Mouse (Mus musculus) neural tube, embryonic 15.5 days (tissue): ENCODE results near the gene Ggt7. TPM values are rescaled to one million over a fixed set of nuclear protein-coding genes. Genes with fewer than 3 reads are reported as not detected.

Experiments used
- ATAC-seq: fragments of 200-750 bp; cut with Nextera tagmentation; 2 replicates; pipeline ENCODE4 v1.8.0; 2017; ENCODE audit warnings: mild to moderate bottlenecking, moderate TSS enrichment, moderate library complexity; ENCODE audit not compliant: low FRiP score
- H3K27ac ChIP-seq: fragments of 300-500 bp; sonication (generic); replicated peaks from 2 replicates; pipeline ENCODE4 v1.5.1; 2015; ENCODE audit warnings: mild to moderate bottlenecking, inconsistent platforms
- H3K27me3 ChIP-seq: fragments of 300-500 bp; sonication (generic); replicated peaks from 2 replicates; pipeline ENCODE4 v1.6.1; 2015; ENCODE audit warnings: inconsistent platforms
- H3K36me3 ChIP-seq: fragments of 300-500 bp; sonication (generic); 2 replicates; pipeline ENCODE4 v1.6.1; 2015; ENCODE audit warnings: inconsistent platforms
- H3K4me1 ChIP-seq: fragments of 300-500 bp; sonication (generic); 2 replicates; pipeline ENCODE4 v1.6.1; 2015; ENCODE audit warnings: inconsistent platforms
- H3K4me2 ChIP-seq: fragments of 300-500 bp; sonication (generic); 2 replicates; pipeline ENCODE4 v1.6.1; 2015; ENCODE audit warnings: inconsistent platforms, mild to moderate bottlenecking, moderate library complexity
- H3K4me3 ChIP-seq: fragments of 300-500 bp; sonication (generic); replicated peaks from 2 replicates; pipeline ENCODE4 v1.5.1; 2015; ENCODE audit warnings: mild to moderate bottlenecking, inconsistent platforms
- H3K9ac ChIP-seq: fragments of 300-500 bp; sonication (generic); replicated peaks from 2 replicates; pipeline ENCODE4 v1.6.1; 2015; ENCODE audit warnings: mild to moderate bottlenecking, inconsistent platforms
- H3K9me3 ChIP-seq: fragments of 300-500 bp; sonication (generic); replicated peaks from 2 replicates; pipeline ENCODE4 v1.6.1; 2016; ENCODE audit warnings: inconsistent platforms
- WGBS: fragments of 180-500 bp; shearing (Covaris S2); methylation state at CpG from one replicate; pipeline ENCODE4 v1.1.7; 2015; ENCODE audit warnings: mixed read lengths; 5-methylcytosine and 5-hydroxymethylcytosine counted together
- polyA plus RNA-seq: library from polyadenylated mRNA; unstranded; fragments of >200 nt; fragmentation: Nextera tagmentation; extraction: Ambion mirVana; gene quantifications from 2 replicates; pipeline ENCODE4 v1.2.1, GENCODE M21; 2015

The Ggt7 gene
- polyA plus RNA-seq, 1 experiment from 2014 or later: 94.7 TPM

DNA sequence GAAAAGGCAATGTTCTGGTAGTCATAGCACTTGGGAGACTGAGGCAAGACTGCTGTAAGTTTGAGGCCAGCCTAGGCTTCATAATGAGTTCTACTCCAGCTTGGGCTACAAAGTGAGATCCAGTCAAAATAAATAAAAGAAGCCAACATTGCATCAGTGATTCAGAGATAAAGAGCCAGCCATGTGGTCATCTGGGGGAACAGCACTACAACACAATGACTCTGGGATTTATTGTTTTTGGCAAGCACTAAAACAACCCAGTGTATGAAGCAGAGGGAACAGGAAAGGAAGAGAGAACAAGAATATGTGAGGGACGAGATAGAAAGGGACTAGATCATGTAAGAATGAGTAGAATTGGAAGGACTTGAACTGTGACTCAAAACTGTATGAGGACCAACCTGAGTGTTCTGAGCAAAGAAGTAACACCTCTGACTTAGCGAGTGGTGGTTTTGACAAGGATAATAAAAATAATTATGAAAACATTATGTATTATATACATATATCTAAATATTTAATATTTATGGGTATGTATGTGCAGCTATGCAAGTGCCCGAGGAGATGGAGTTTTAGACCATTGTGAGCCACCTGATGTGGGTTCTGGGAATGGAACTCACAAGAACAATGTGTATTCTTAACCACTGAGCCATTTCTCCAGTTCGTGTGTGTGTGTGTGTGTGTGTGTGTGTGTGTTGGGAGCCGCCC lies 19.9 kb upstream of the Ggt7 start:
- Histone ChIP-seq H3K9ac (no peak overlapping the region), H3K9me3 (no peaks in the 10 kb centered on the region), H3K27ac (no peak overlapping the region), H3K4me3 (no peak overlapping the region), H3K4me1 (no peaks in the 10 kb centered on the region), H3K36me3 (no peaks in the 10 kb centered on the region), H3K27me3 (no peaks in the 10 kb centered on the region), H3K4me2 (no peak overlapping the region)
- ATAC-seq: no peak
- 74% methylated on average over 5 of the region's 5 CpGs for WGBS

GRCm38 (mm10) chr2:155536292-155536691 lies 18.3 kb upstream of the Ggt7 start:
- Histone ChIP-seq H3K9me3 (no peaks in the 10 kb centered on the region), H3K27ac (no peak overlapping the region), H3K9ac (no peak overlapping the region), H3K4me3 (no peak overlapping the region), H3K4me2 (no peak overlapping the region), H3K27me3 (no peaks in the 10 kb centered on the region), H3K4me1 (no peaks in the 10 kb centered on the region), H3K36me3 (no peaks in the 10 kb centered on the region)
- no peak for ATAC-seq

- no peak overlapping the region for H3K4me2 ChIP-seq
Observed at GRCm38 (mm10) chr2:155527367-155527766, 9.3 kb upstream of the Ggt7 start.

GRCm38 (mm10) chr2:155524378-155524777 lies 6.3 kb upstream of the Ggt7 start:
- H3K27me3 ChIP-seq: no peaks in the 10 kb centered on the region
- no peak overlapping the region for H3K4me3 ChIP-seq
- H3K27ac ChIP-seq: no peak overlapping the region
- no peaks in the 10 kb centered on the region for H3K36me3 ChIP-seq
- 72% methylated on average over 1 of the region's 1 CpGs for WGBS
- H3K4me2 ChIP-seq: no peak overlapping the region
- ATAC-seq: no peak
- no peaks in the 10 kb centered on the region for H3K4me1 ChIP-seq
- no peak overlapping the region for H3K9ac ChIP-seq
- H3K9me3 ChIP-seq: no peaks in the 10 kb centered on the region

More at GRCm38 (mm10) chr2:155527367-155527766, 9.3 kb upstream of the Ggt7 start:
- ATAC-seq: no peak
- Histone ChIP-seq H3K36me3 (no peaks in the 10 kb centered on the region), H3K27ac (no peak overlapping the region), H3K4me3 (no peak overlapping the region), H3K9me3 (no peaks in the 10 kb centered on the region), H3K4me1 (no peaks in the 10 kb centered on the region), H3K9ac (no peak overlapping the region), H3K27me3 (no peaks in the 10 kb centered on the region)
- WGBS: 80% methylated on average over 5 of the region's 5 CpGs

DNA sequence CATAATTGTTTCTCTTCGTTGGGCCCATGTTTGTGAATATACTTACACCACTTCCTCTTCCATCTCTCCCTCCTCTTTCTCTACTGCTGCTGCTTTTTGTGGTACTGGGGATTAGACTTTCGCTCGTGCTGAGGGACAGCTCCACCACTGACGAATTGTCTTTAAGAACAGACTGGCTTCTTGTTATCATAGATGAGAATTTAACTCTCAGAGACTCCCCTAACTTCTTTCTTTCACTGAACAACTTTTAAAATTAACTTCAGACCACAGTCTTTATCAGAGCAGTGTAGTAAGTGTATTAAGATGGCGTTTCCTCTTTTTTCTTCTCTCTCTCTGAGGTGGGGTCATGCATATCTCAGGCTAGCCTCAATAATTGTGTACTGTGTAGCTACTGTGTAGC lies 5.7 kb upstream of the Ggt7 start:
- Histone ChIP-seq H3K36me3 (no peaks in the 10 kb centered on the region), H3K4me1 (peaks cover 4% of the 10 kb centered on the region), H3K4me3 (no peak overlapping the region), H3K9me3 (no peaks in the 10 kb centered on the region), H3K27ac (no peak overlapping the region), H3K9ac (no peak overlapping the region), H3K27me3 (no peaks in the 10 kb centered on the region), H3K4me2 (no peak overlapping the region)
- 69% methylated on average over 5 of the region's 5 CpGs for WGBS
- ATAC-seq: no peak

DNA sequence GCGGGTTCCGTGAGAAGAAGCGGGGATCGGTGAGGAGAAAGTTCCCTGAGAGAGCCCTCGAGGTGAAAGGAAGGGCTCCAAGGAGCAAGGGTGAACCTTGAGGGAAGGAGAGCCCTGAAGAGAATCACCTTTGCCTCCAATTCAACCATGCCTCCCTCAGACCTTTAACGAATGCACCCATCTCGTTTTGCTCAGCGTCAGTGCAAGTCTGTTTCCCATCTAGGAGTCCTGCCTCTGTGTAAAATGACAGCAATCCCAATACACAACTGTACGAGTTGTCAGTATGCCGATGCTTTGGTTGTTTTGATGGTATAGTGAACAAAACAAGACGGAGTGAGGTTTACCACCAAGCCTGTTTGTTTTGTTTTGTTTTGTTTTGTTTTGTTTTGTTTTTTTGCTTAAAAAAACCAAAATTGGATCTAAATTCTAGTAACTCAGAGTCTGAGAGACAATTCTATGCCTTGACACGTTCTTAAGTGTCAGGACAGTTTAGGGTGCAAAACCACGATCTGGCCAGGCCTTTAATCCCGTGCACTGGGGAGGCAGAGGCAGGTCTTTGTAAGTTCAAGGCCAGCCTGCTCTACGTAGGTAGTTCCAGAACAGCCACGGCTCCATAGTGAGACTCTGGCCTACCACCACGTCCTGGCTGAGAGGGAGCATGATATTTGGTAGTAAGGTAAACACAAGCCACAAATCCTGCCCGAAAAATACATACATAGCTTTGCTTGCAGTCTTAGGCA lies 664 bp upstream of the Ggt7 start:
- ATAC-seq: no peak
- Histone ChIP-seq H3K4me2 (peak overlapping the region; percentile 88), H3K36me3 (no peaks in the 10 kb centered on the region), H3K9me3 (no peaks in the 10 kb centered on the region), H3K9ac (peak overlapping the region; percentile 74), H3K4me3 (peak overlapping the region; percentile 89), H3K27ac (peak overlapping the region; percentile 89), H3K27me3 (no peaks in the 10 kb centered on the region), H3K4me1 (peaks cover 29% of the 10 kb centered on the region)
- 26% methylated on average over 18 of the region's 18 CpGs for whole genome bisulfite sequencing

- Histone ChIP-seq H3K4me3 (no peak overlapping the region), H3K9ac (no peak overlapping the region), H3K4me1 (peaks cover 47% of the 10 kb centered on the region), H3K36me3 (no peaks in the 10 kb centered on the region), H3K4me2 (no peak overlapping the region), H3K9me3 (no peaks in the 10 kb centered on the region), H3K27me3 (no peaks in the 10 kb centered on the region), H3K27ac (no peak overlapping the region)
- no peak for ATAC-seq
- WGBS: 5% methylated on average over 1 of the region's 1 CpGs
Observed at GRCm38 (mm10) chr2:155515941-155516340, 2.1 kb downstream of the Ggt7 start.

GRCm38 (mm10) chr2:155514666-155515065 lies 3.4 kb downstream of the Ggt7 start:
- peaks cover 47% of the 10 kb centered on the region for H3K4me1 ChIP-seq
- H3K4me3 ChIP-seq: peak overlapping the region; percentile 84
- peaks cover 2% of the 10 kb centered on the region; the same call in 1 of the 2 replicates for H3K36me3 ChIP-seq
- no peaks in the 10 kb centered on the region for H3K9me3 ChIP-seq
- no peaks in the 10 kb centered on the region for H3K27me3 ChIP-seq
- peak overlapping the region; percentile 79 for H3K4me2 ChIP-seq
- ATAC-seq: peak; percentile 51
- peak overlapping the region; percentile 95 for H3K9ac ChIP-seq
- H3K27ac ChIP-seq: peak overlapping the region; percentile 85
- 2% methylated on average over 21 of the region's 23 CpGs for WGBS

DNA sequence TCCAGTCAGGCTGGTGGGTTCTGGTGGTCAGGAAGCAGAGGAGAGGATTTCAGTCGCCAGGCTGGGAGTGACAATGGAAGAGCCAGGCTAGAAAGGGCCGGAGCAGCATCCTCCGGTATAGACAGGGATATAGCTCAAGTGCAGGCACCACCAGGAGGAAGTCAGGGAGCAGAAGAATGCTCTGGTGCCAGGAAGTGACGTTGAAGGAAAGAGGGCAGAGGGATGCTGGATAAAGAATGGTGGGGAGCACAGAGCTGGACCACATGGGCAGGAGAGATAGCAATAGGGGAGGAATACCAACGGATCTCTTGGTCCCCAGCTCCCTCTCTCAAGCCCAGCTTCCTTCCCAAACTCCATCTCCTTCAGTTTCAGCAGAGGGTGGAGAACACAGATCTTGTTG lies 4.5 kb downstream of the Ggt7 start:
- WGBS: 63% methylated on average over 5 of the region's 5 CpGs
- Histone ChIP-seq H3K4me3 (peak overlapping the region; percentile 84), H3K9me3 (no peaks in the 10 kb centered on the region), H3K4me1 (peaks cover 42% of the 10 kb centered on the region), H3K9ac (peak overlapping the region; percentile 95), H3K27ac (peak overlapping the region; percentile 85), H3K36me3 (peaks cover 5% of the 10 kb centered on the region; the same call in 1 of the 2 replicates), H3K27me3 (no peaks in the 10 kb centered on the region), H3K4me2 (peak overlapping the region; percentile 79)
- ATAC-seq: no peak

- WGBS: 62% methylated on average over 4 of the region's 4 CpGs
- Histone ChIP-seq H3K9ac (no peak overlapping the region), H3K4me3 (peak overlapping the region; percentile 84; the same call in 1 of the 2 replicates), H3K27me3 (no peaks in the 10 kb centered on the region), H3K36me3 (peaks cover 5% of the 10 kb centered on the region; the same call in 1 of the 2 replicates), H3K27ac (no peak overlapping the region), H3K4me1 (peaks cover 42% of the 10 kb centered on the region), H3K4me2 (peak overlapping the region; percentile 79), H3K9me3 (no peaks in the 10 kb centered on the region)
- no peak for ATAC-seq
Observed at GRCm38 (mm10) chr2:155512479-155512878, 5.6 kb downstream of the Ggt7 start.

GRCm38 (mm10) chr2:155507721-155508470 lies 10.1 kb downstream of the Ggt7 start:
- Histone ChIP-seq H3K27ac (no peak overlapping the region), H3K9me3 (no peaks in the 10 kb centered on the region), H3K36me3 (peaks cover 23% of the 10 kb centered on the region), H3K9ac (no peak overlapping the region), H3K4me3 (no peak overlapping the region), H3K4me1 (peaks cover 13% of the 10 kb centered on the region), H3K27me3 (no peaks in the 10 kb centered on the region), H3K4me2 (no peak overlapping the region)
- no peak for ATAC-seq
- WGBS: 80% methylated on average over 10 of the region's 10 CpGs
